Mouse (Mus musculus) hindbrain, embryonic 16.5 days (tissue): ENCODE results near the gene St6galnac6. TPM values are rescaled to one million over a fixed set of nuclear protein-coding genes. Genes with fewer than 3 reads are reported as not detected.

Experiments
- ATAC-seq: fragments of 200-750 bp; cut with Nextera tagmentation; 2 replicates; pipeline ENCODE4 v1.8.0; 2017; ENCODE audit warnings: moderate TSS enrichment, moderate library complexity
- H3K27ac ChIP-seq: fragments of 300-500 bp; sonication (generic); 2 replicates; pipeline ENCODE4 v1.5.1; 2014; ENCODE audit warnings: low read depth, mild to moderate bottlenecking, control low read depth, low read length, moderate library complexity
- H3K27me3 ChIP-seq: fragments of 300-500 bp; sonication (generic); replicated peaks from 2 replicates; pipeline ENCODE4 v1.6.1; 2014; ENCODE audit warnings: low read length; ENCODE audit not compliant: control insufficient read depth, insufficient read depth
- H3K36me3 ChIP-seq: fragments of 300-500 bp; sonication (generic); 2 replicates; pipeline ENCODE4 v1.6.1; 2014; ENCODE audit warnings: mild to moderate bottlenecking, low read length, moderate library complexity, mixed read lengths; ENCODE audit not compliant: control insufficient read depth, insufficient read depth
- H3K4me1 ChIP-seq: fragments of 300-500 bp; sonication (generic); 2 replicates; pipeline ENCODE4 v1.6.1; 2014; ENCODE audit warnings: low read depth, low read length; ENCODE audit not compliant: control insufficient read depth, insufficient read depth
- H3K4me2 ChIP-seq: fragments of 300-500 bp; sonication (generic); 2 replicates; pipeline ENCODE4 v1.6.1; 2014; ENCODE audit warnings: mild to moderate bottlenecking, low read length, control low read depth, moderate library complexity
- H3K4me3 ChIP-seq: fragments of 300-500 bp; sonication (generic); 2 replicates; pipeline ENCODE4 v1.5.1; 2014; ENCODE audit warnings: mild to moderate bottlenecking, low read length, control low read depth, moderate library complexity
- H3K9ac ChIP-seq: fragments of 300-500 bp; sonication (generic); 2 replicates; pipeline ENCODE4 v1.6.1; 2014; ENCODE audit warnings: low read depth, mild to moderate bottlenecking, control low read depth, low read length, moderate library complexity
- H3K9me3 ChIP-seq: fragments of 300-500 bp; sonication (generic); 2 replicates; pipeline ENCODE4 v1.6.1; 2014; ENCODE audit warnings: mild to moderate bottlenecking, low read length, moderate library complexity; ENCODE audit not compliant: control insufficient read depth
- WGBS: fragments of 180-500 bp; shearing (Covaris S2); extraction: QIAGEN DNeasy Blood & Tissue Kit; methylation state at CpG from one replicate; pipeline ENCODE4 v1.1.7; 2014; 5-methylcytosine and 5-hydroxymethylcytosine counted together
- polyA plus RNA-seq: library from polyadenylated mRNA; unstranded; fragments of >200 nt; fragmentation: Nextera tagmentation; extraction: Ambion mirVana; gene quantifications from 2 replicates; pipeline ENCODE4 v1.2.1, GENCODE M21; 2015

St6galnac6 gene
- polyA plus RNA-seq, 1 experiment from 2014 or later, result 35.4 TPM

- Histone ChIP-seq H3K4me3 (no peak overlapping the region), H3K36me3 (no peaks in the 10 kb centered on the region), H3K9ac (no peak overlapping the region), H3K4me2 (no peak overlapping the region), H3K27me3 (no peaks in the 10 kb centered on the region), H3K4me1 (no peaks in the 10 kb centered on the region), H3K9me3 (no peaks in the 10 kb centered on the region), H3K27ac (no peak overlapping the region)
- WGBS, result 49% methylated on average over 7 of the region's 7 CpGs
- no peak for ATAC-seq
Measured at GRCm38 (mm10) chr2:32653764-32654163, 54.3 kb downstream of the St6galnac6 start.

- H3K27ac ChIP-seq, result peak overlapping the region; percentile 5
Measured at GRCm38 (mm10) chr2:32654743-32655393, 55.4 kb downstream of the St6galnac6 start.

GRCm38 (mm10) chr2:32655394-32655744, 55.9 kb downstream of the St6galnac6 start:
- no peak for ATAC-seq
- H3K4me2 ChIP-seq, result no peak overlapping the region
- H3K27me3 ChIP-seq, result no peaks in the 10 kb centered on the region
- H3K9ac ChIP-seq, result no peak overlapping the region
- no peak overlapping the region for H3K4me3 ChIP-seq
- H3K36me3 ChIP-seq, result no peaks in the 10 kb centered on the region
- H3K27ac ChIP-seq, result peak overlapping the region; percentile 5; the same call in 1 of the 2 replicates
- H3K9me3 ChIP-seq, result no peaks in the 10 kb centered on the region
- WGBS, result 85% methylated on average over 3 of the region's 3 CpGs
- H3K4me1 ChIP-seq, result no peaks in the 10 kb centered on the region

More at GRCm38 (mm10) chr2:32654743-32655393, 55.4 kb downstream of the St6galnac6 start:
- Histone ChIP-seq H3K36me3 (no peaks in the 10 kb centered on the region), H3K27me3 (no peaks in the 10 kb centered on the region), H3K9me3 (no peaks in the 10 kb centered on the region), H3K4me2 (no peak overlapping the region), H3K9ac (no peak overlapping the region; the same call in 1 of the 2 replicates), H3K4me3 (no peak overlapping the region), H3K4me1 (no peaks in the 10 kb centered on the region)
- no peak for ATAC-seq
- 78% methylated on average over 14 of the region's 14 CpGs for WGBS

- no peaks in the 10 kb centered on the region for H3K36me3 ChIP-seq
- H3K4me3 ChIP-seq, result no peak overlapping the region
- 66% methylated on average over 12 of the region's 12 CpGs for WGBS
- no peak overlapping the region for H3K9ac ChIP-seq
- no peaks in the 10 kb centered on the region for H3K27me3 ChIP-seq
- ATAC-seq, result no peak
- H3K4me1 ChIP-seq, result no peaks in the 10 kb centered on the region
- H3K4me2 ChIP-seq, result no peak overlapping the region
- no peak overlapping the region for H3K27ac ChIP-seq
- no peaks in the 10 kb centered on the region for H3K9me3 ChIP-seq
Measured at GRCm38 (mm10) chr2:32655826-32656225, 56.3 kb downstream of the St6galnac6 start.

GRCm38 (mm10) chr2:32658873-32659272, 59.4 kb downstream of the St6galnac6 start:
- 94% methylated on average over 2 of the region's 2 CpGs for WGBS
- H3K9me3 ChIP-seq, result no peaks in the 10 kb centered on the region

GRCm38 (mm10) chr2:32661509-32662107, 62.1 kb downstream of the St6galnac6 start:
- Histone ChIP-seq H3K27me3 (no peaks in the 10 kb centered on the region), H3K9ac (no peak overlapping the region), H3K9me3 (no peaks in the 10 kb centered on the region), H3K4me1 (no peaks in the 10 kb centered on the region; the same call in 1 of the 2 replicates), H3K4me3 (no peak overlapping the region), H3K36me3 (no peaks in the 10 kb centered on the region), H3K4me2 (no peak overlapping the region), H3K27ac (no peak overlapping the region)
- ATAC-seq, result no peak
- 59% methylated on average over 7 of the region's 7 CpGs for WGBS

More at GRCm38 (mm10) chr2:32658873-32659272, 59.4 kb downstream of the St6galnac6 start:
- no peaks in the 10 kb centered on the region for H3K4me1 ChIP-seq
- no peak overlapping the region for H3K27ac ChIP-seq
- H3K27me3 ChIP-seq, result no peaks in the 10 kb centered on the region
- no peak overlapping the region for H3K4me2 ChIP-seq
- H3K4me3 ChIP-seq, result no peak overlapping the region
- H3K36me3 ChIP-seq, result no peaks in the 10 kb centered on the region
- ATAC-seq, result no peak
- no peak overlapping the region for H3K9ac ChIP-seq

- Histone ChIP-seq H3K4me1 (no peaks in the 10 kb centered on the region; the same call in 1 of the 2 replicates), H3K4me3 (no peak overlapping the region), H3K36me3 (no peaks in the 10 kb centered on the region), H3K27me3 (no peaks in the 10 kb centered on the region), H3K4me2 (no peak overlapping the region), H3K9ac (no peak overlapping the region), H3K27ac (no peak overlapping the region), H3K9me3 (no peaks in the 10 kb centered on the region)
- ATAC-seq, result no peak
- WGBS, result 61% methylated on average over 5 of the region's 5 CpGs
Measured at GRCm38 (mm10) chr2:32662291-32662690, 62.8 kb downstream of the St6galnac6 start.

GRCm38 (mm10) chr2:32665345-32665744, 65.8 kb downstream of the St6galnac6 start:
- no peaks in the 10 kb centered on the region for H3K36me3 ChIP-seq
- H3K4me3 ChIP-seq, result no peak overlapping the region
- H3K4me1 ChIP-seq, result no peaks in the 10 kb centered on the region; the same call in 1 of the 2 replicates
- H3K9me3 ChIP-seq, result no peaks in the 10 kb centered on the region
- no peak overlapping the region for H3K4me2 ChIP-seq
- H3K9ac ChIP-seq, result no peak overlapping the region
- no peaks in the 10 kb centered on the region for H3K27me3 ChIP-seq
- ATAC-seq, result no peak
- H3K27ac ChIP-seq, result no peak overlapping the region
- WGBS, result 68% methylated on average over 8 of the region's 8 CpGs

- Histone ChIP-seq H3K36me3 (no peaks in the 10 kb centered on the region), H3K4me3 (no peak overlapping the region), H3K9me3 (no peaks in the 10 kb centered on the region), H3K9ac (no peak overlapping the region), H3K4me1 (no peaks in the 10 kb centered on the region; the same call in 1 of the 2 replicates), H3K27me3 (no peaks in the 10 kb centered on the region), H3K27ac (no peak overlapping the region), H3K4me2 (no peak overlapping the region)
- WGBS, result 86% methylated on average over 6 of the region's 6 CpGs
- ATAC-seq, result no peak
Measured at GRCm38 (mm10) chr2:32665853-32666252, 66.3 kb downstream of the St6galnac6 start.
